Mouse (Mus musculus) granulocyte monocyte progenitor cell, adult 5-6 weeks (primary cell): ENCODE data around the gene Fam122a. TPM values are rescaled to one million over a fixed set of nuclear protein-coding genes. Genes with fewer than 3 reads are reported as not detected.

ENCODE experiments used
- ATAC-seq: replicated peaks from 2 replicates; pipeline ENCODE4 v1.8.0; 2016; ENCODE audit warnings: mild to moderate bottlenecking, moderate TSS enrichment, inconsistent platforms; ENCODE audit not compliant: poor library complexity, severe bottlenecking
- total RNA-seq, 2 experiments: library from RNA; stranded (forward) in 1 of 2; stranded (reverse) in 1 of 2; fragments of 200-712, 200-1000 nt in 1 of 2; fragments of >200 nt in 1 of 2; fragmentation: Nextera tagmentation in 1 of 2; gene quantifications; 2 replicates each; pipeline ENCODE4 v1.2.3; 2014 to 2017

The Fam122a gene
- total RNA-seq, 2 experiments from 2014 or later, result 8.8 to 31.1 TPM

DNA sequence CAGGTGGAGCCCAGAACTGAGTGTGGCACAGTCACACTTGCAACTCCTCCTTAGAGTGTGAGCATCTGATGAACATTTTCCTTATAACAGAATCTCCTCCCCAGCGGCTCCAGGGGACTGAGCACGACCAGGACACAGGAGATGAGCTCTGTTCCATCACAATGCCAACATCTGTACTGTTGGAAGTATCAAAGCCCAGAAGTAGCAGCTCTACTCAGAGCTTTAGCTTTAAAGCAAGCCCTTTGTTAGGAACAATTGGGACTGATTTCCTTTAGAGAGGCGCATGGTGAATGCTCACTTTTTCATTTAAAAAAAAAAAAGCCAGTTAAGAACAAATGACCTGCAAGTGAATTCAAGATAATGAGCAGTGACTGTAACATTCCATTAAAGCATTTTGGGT is 14.7 kb upstream of the Fam122a start:
- ATAC-seq, result no peak

DNA sequence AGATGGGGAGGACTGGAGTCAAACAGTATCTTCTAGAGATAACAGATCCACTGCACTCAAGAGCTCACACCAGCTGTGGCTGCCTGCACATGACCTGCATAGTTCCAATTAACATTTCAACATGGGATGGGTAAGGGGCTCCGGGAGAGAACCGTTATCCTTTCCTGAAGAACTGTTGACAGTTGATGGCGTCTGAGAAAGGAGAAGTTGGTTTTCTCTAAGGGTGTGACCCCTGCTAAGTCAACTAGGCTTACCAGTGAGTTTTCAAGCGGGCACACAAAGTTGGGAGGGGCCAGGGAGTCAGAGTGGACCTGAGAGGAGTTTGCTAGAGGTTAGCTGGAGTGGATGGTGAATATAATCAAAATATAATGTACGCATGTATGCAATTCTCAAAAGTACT is 13.1 kb upstream of the Fam122a start:
- ATAC-seq, result peak; percentile 52; the same call in 1 of the 2 replicates

DNA sequence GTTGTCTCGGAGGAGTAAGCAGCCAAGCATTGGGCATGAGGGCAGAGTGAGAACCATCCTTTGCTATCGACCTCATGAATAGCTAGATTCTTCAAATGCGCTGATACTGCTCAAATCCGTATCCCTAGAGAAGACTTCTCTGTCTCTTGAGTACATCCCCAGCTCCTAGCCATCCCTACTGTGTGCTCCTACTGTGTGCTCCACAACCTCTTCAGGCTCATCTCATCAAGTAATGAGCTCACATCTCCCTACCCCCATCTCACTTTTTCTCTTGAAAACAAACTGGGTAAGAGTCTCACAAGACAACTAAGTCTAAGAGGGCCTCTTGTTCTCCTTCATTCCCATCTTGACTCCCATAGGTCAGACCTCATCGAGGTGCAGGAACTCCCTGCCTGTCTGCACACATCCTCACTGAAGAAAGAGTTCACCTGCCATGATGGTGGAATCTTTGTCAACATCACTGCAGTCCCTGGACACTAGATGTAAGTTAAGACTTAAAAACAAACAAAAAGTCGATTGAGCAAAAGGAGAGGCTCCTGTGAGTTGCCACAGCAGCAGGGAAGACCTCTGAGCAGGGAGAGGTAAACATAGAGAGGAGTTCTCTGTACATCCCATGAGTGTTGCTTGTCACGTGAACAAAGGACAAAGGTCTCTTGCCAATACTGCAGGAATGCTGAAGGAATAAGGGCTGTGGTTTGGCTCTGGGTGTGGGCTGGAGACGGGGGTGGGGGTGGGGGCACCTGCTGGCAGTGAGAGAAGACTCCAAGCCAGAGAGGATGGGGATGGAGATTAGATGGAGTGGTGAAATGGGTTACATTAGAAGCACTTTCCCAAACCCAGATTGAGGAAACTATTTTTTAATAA is 9.5 kb upstream of the Fam122a start:
- ATAC-seq, result no peak

DNA sequence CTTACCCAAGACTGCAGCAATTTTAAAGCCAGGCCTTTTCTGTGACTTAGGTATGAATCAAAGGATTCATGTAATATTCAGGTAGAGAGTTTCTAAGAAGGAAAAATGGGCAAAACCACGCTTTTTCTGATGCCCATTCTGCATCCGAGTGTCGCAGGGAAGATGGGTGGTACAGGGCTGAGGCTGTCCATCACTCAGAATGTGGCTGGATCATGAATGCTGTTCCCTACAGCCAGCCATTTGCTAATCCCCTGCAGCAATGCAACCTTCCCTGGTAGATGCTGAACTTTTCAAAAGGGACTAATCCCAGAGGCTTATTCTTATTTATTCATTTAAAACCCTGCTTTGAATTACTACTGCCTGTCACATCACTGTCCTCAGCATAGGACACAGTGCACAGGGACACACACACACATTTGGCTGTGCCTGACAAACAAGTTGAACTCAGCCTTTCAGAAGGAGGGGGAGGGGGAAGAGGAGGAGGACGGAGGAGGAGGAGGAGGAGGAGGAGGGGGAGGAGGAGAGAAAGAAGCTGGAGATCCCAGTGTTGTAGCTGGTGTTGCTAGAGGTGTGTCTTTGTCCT is 7.5 kb upstream of the Fam122a start:
- no peak for ATAC-seq

DNA sequence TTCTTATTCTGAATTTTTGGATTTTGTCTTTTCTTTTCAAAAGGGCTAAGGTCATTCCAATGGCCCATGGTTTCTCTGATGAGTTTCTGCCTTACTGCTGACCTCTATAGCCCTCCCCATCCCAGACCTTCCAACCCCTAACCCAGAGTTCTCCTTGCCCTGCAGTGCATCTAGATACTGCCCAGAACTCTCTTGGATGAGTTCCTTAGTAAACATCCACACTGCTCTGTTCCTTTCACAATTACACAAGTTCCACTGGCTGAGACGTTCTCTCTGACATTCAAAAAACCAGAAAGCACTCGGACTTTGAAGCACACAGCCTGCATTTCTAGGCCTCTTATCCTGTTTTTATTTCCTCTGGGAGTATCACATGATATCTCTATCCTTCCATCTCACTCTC is 3.8 kb upstream of the Fam122a start:
- ATAC-seq, result no peak

DNA sequence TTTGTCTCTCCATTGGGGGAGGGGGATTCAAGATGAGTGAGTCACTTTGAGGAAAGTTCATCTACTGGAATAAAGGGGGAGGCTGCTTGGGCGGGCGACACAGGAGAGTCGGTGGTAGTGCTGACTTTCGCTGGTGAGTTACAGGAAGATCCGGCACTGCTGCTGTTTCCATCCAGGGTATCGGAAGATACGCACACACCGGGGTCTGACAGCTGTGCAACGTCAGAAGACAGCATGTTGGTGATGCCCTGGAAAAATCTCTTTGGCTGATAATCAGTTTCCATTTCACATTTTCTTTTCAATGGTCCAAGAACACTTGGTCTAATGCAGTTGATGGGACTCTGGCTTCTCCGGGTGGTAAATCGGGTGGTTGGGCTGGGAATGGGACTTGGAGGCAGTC is 695 bp downstream of the Fam122a start:
- ATAC-seq, result peak; percentile 43

DNA sequence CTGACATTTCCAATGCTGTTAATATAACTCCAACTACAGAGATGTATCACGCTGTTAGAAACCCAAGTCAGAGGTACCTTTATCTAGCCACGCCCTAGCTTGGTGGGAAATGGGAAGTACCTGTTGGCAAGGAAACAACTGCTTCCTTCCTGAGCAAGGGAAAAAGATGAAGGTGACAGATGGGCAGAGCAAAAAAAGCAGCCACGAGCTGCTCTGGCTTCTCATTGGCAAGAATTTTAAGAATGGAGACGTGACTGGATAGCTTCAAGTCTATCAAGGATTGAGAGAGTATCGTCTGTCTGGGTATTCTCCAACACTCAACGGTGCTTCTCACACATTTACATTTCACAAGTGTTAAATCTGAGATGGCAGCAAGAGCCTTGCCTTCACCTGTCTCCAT is 1.9 kb downstream of the Fam122a start:
- ATAC-seq, result no peak

DNA sequence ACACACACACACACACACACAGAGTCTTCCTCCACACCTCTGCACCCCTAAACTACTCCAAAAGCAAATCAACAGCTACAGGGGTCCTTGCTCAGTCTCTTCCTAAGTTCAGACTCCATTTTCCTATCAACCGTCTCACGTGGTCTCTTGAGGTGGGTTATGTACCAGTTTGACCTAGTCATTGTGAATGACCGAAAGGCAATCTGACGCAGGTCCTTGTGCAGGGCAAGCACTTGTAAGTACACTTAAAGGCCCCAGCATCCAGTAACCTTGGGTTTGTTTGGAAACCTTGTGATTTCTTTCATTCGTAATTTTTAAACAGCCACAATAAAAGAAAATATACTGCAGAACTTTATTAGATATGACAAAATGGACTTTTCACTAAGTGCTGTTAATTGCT is 4.6 kb downstream of the Fam122a start:
- ATAC-seq, result no peak

DNA sequence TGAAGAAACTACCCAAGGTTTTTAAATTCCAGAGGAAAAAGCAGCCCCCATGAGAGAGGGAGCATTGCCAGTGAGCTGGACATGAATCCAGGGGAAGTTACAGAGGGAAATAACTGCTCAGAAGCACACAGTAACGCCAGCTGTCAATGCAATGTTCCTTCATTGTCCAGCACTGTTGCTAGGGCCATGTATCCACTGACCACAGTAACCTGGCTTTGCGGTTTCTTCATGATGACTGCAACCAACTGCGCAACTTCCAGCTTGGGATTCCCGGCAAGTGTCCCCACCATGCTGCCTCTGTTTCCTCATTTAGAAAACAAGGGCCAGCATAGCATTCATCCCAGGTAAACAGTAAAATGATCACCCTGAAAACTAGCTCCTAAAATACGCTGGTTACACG is 5.6 kb downstream of the Fam122a start:
- peak; percentile 92 for ATAC-seq

DNA sequence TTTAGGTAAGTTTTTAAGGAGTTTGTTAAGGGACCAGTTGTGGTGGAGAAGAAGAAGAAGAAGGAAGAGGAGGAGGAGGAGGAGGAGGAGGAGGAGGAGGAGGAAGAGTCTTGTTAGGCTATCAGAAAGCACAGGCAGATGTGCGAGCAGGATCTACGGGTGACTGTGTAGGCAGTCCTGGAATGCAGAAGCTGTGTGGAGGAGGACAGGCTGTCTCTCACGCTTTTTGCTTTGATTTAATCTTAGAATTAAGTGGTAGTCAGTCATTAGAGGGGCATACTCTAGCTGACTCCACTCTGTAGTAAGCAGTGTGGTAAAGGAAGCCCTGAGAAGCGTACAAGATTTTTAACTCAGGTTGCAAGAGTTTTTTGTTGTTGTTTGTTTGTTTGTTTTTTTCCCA is 7.9 kb downstream of the Fam122a start:
- no peak for ATAC-seq

DNA sequence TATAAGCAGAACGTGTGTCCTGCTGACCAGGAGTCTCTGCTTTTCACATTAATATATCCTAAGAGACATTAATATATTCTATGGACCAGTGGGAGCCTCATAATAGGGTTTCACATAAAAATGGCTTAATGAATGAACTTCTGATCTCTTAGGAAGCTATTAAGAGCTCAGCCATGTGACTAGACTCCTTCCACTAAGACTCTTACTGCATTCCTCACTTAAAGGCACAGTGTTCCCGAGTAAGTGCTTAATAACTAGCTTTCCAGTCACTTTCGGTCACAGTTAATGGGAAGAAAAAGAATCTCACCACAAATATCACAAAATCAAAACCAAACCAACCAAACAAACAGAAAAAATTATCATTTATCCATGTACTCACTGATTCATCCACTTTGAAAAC is 8.5 kb downstream of the Fam122a start:
- no peak for ATAC-seq

DNA sequence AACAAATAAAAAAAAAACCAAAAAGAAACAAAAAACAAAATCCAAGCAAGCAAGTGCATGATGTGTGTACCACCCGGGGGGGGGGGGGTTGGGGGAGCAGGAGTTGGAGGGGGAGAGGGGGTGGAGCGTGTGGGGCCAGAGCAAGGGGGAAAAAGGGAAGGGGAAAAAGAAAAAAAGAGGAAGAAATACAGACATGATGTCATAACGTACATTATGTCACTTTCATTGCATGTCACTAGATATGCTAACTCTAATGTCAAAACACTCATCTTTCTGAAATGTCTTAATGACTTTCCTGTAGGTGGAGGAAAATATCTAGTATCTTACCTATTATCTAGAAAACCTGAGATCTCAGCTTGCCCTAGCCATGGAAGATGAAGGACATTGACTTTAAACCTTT is 14.1 kb downstream of the Fam122a start:
- ATAC-seq, result peak; percentile 86

DNA sequence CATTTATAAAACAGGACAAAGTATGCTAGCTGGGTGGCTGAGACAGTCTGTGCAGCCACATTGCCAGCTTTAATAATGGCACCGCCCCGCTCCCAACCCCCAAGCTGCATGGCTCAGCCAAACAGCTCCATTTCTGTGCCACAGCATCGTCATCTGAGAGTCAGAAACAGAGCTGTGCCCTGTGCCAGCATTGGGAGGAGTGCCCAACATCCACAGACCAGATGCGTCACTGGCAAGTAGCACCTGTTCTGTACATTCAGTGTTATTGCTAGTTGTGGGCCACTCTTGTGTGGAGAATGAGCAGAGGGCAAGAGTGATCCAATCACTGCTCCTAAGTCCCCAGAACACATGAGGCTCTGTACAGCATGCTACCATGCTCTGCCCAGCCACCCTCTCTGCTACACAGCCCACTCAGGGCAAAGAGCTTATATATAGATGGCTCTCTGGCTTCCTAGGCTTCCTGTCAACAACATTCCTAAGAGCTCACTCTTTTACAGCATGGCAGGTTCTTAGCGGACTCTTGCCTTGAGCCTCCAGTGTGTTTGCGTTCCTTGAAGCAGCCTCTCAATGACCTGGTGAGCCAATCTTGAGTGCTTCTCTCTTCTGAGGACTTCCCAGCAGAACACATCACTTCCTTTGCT is 20.4 kb downstream of the Fam122a start:
- ATAC-seq, result no peak

DNA sequence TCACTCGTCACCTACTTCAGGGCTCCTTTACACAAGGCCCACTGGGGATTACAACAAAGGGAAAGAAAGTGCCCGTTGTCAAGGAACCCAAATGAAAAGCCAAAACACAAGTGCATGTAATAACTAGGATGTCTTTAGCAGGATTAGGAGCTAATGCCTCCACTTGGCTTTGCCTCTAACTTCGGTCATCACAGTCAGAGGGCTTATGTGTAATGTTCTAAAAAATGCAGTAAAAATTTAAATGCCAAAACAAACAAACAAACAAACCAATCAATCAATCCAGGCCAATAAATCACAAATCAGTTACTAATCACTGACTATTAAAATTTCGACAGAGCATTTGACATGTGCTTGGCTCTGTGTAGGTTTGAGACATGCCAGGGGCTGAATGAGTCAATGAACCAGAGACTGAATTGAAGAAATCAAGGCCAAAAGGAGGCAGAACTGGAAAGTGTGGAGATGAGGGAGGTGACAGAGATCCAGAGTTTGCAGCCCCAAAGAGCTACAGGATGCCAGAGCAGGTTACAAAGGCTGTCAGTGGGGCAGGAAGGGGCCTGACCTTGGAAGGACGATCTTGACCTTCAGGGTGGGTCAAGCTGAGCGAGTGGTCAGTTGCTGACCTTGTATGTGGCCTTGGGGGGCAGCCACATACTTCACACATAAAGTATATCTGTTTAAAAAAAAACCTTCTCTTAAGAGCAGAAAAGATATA is 21.8 kb downstream of the Fam122a start:
- ATAC-seq, result no peak

DNA sequence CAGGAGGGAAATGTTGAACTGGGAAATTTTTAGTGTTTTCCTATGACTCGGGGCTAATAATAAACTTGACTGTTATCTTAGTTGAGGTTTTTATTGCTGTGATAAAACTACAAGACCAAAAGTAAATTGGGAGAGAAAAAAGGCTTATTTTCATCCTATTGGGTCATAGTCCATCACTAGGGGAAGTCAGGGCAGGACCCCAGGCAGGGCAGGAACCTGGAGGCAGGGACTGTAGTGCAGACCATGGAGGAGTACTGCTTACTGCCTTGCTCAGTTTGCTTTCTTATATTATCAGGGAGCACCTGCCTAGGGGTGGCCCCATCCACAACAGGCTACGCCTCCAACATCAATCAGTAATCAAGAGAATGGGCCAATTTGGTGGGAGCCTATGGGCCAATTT is 22.7 kb downstream of the Fam122a start:
- no peak for ATAC-seq

DNA sequence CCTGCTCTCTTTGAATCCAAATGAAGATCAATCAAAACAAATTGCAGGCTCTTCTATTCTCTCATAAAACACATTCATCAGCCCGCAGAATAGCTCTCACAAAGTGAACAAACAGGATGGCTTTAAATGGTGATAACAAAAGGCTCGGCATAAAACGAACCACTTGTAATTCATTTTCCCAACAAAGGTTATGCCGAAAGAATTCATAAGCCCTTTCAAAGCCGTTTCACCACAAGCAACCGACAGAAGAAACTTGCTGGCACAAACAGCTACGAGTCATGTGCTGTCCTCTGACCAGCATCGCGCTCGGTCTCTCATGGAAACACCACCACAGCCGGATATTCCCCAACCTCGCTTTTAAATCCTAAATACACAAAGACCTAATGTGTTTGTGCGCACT is 23.8 kb downstream of the Fam122a start:
- ATAC-seq, result no peak

DNA sequence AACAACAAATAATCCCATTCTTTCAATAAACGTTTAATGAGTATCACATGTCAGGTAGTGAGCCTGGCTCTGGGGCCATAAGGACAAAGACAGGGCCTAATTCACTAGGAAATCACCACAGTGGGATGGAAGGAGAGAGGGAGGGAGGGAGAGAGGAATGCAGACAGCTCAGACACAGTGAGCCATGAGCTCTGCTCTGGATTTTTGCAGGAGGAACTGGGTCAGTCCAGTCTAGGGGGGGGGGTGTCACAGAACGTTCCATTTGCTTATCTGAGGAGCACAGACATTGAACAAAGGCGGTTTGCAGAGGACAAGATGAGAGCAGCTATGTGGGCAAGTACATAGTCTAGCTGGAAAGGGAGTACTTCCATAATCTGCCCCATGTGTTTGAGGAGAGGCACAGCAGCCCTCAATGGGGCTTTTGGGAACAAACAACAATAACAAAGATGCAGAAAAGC is 24.7 kb downstream of the Fam122a start:
- no peak for ATAC-seq

DNA sequence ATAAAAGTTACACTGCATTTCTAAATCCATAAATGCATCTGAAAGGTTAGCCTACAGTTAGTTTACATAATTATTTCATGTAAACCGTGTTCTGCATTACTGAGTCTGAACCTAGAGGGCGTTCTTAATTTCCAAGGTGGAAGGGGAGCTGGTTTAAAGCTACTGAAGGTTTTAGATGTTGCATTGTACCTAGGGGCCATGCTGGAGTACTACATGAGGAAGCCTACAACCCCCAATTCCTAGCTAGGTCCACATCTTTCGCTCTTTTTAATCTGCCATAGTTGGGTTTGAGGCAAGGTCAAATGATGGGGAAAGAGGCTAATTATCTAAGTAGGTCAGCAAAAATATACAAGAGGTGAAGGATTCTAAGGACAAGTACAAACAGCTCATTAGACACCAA is 25.5 kb downstream of the Fam122a start:
- no peak for ATAC-seq

DNA sequence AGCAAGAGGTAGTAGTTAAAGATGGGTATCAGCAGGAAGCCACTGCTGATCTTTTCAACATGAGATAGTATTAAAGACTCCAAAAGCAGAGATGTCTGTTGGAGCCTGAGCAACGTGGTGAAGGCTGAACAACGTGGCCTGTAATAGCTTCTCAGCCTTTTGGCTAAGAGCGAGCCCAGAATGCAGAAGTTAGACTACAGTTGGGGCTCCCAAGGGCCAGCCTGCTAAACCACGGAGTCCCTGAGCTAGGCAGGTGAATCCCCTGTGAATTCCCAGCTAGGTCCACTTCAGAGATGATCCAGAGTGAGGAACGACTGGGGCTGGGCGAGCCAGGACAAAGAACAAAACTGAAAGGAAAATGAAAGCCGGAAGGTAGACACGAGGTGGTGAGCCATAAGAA is 26.4 kb downstream of the Fam122a start:
- ATAC-seq, result peak; percentile 27; the same call in 1 of the 2 replicates

DNA sequence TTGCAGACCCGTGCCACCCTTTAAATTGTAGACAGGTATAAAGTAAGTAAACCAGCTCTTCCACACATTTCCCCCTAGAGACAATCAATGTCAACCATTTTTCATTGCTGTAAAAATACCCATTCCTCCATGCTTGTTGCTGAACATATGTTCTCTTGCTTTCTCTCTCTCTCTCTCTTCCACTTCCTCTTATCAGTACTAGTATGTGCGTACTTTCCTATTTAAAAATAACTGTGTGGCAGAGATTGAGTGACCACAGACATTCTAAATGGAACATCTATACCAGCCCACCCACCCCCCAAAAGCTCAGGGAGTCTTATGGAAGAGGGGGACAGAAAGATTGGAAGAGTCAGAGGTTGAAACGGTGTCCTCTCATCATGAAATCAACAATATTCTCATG is 32.8 kb downstream of the Fam122a start:
- no peak for ATAC-seq

DNA sequence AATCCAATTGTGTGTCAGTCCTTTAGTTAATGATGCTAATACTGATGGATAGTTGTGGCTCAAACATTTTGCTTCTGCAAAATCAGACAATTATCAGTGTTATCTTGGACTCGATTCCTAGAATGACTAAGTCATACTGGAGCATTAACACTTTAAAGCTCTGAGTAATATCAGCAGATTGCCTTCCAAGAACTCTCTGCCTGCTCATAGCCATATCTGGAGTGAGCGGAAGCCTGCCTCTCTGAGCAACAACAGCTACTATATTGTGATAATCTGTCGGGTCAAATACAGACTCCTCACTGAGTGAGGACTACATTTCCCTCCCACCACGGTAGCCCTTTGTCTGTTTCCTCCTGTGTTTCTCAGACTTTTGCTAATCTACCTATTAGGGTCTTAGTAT is 37.4 kb downstream of the Fam122a start:
- no peak for ATAC-seq
